Mouse (Mus musculus) right cerebral cortex, postnatal 10 days (tissue): Measurements from ENCODE around the gene Ovca2.

Source experiments
- DNase-seq, 2 experiments: peaks; one replicate each; pipeline ENCODE4 v3.0.0; 2021; ENCODE audit warnings: low spot score in 2 of 2

Gene Ovca2

GRCm38 (mm10) chr11:75154053-75154585 is 24.5 kb downstream of the Ovca2 start:
- DNase-seq: no peak

- DNase-seq: peak in 1 of 2 experiments; percentile 44
Measured at GRCm38 (mm10) chr11:75152603-75153557, 25.8 kb downstream of the Ovca2 start.

- no peak for DNase-seq
Measured at GRCm38 (mm10) chr11:75150346-75150745, 28.3 kb downstream of the Ovca2 start.

- no peak for DNase-seq
Measured at GRCm38 (mm10) chr11:75148332-75149035, 30.2 kb downstream of the Ovca2 start.

- no peak for DNase-seq
Measured at GRCm38 (mm10) chr11:75147846-75148168, 30.8 kb downstream of the Ovca2 start.

- DNase-seq: no peak
Measured at GRCm38 (mm10) chr11:75147106-75147845, 31.4 kb downstream of the Ovca2 start.

GRCm38 (mm10) chr11:75145841-75146240 is 32.8 kb downstream of the Ovca2 start:
- no peak for DNase-seq

GRCm38 (mm10) chr11:75142749-75143148 is 35.9 kb downstream of the Ovca2 start:
- DNase-seq: no peak

GRCm38 (mm10) chr11:75141913-75142312 is 36.7 kb downstream of the Ovca2 start:
- DNase-seq: no peak

- DNase-seq: no peak
Measured at GRCm38 (mm10) chr11:75141038-75141437, 37.6 kb downstream of the Ovca2 start.

- no peak for DNase-seq
Measured at GRCm38 (mm10) chr11:75140431-75140830, 38.2 kb downstream of the Ovca2 start.

GRCm38 (mm10) chr11:75139122-75139963 is 39.3 kb downstream of the Ovca2 start:
- no peak for DNase-seq

GRCm38 (mm10) chr11:75136666-75137398 is 41.8 kb downstream of the Ovca2 start:
- peak in 1 of 2 experiments; percentile 42 for DNase-seq

GRCm38 (mm10) chr11:75135358-75135757 is 43.3 kb downstream of the Ovca2 start:
- no peak for DNase-seq

GRCm38 (mm10) chr11:75134485-75135068 is 44.1 kb downstream of the Ovca2 start:
- DNase-seq: no peak

- DNase-seq: peak; percentile 44 to 48
Measured at GRCm38 (mm10) chr11:75133951-75134350, 44.7 kb downstream of the Ovca2 start.

- DNase-seq: no peak
Measured at GRCm38 (mm10) chr11:75133391-75133790, 45.2 kb downstream of the Ovca2 start.

GRCm38 (mm10) chr11:75132278-75132677 is 46.4 kb downstream of the Ovca2 start:
- peak; percentile 76 to 77 for DNase-seq

- no peak for DNase-seq
Measured at GRCm38 (mm10) chr11:75131300-75131699, 47.3 kb downstream of the Ovca2 start.

GRCm38 (mm10) chr11:75129481-75129880 is 49.2 kb downstream of the Ovca2 start:
- DNase-seq: no peak
